In the genomic region with DNA sequence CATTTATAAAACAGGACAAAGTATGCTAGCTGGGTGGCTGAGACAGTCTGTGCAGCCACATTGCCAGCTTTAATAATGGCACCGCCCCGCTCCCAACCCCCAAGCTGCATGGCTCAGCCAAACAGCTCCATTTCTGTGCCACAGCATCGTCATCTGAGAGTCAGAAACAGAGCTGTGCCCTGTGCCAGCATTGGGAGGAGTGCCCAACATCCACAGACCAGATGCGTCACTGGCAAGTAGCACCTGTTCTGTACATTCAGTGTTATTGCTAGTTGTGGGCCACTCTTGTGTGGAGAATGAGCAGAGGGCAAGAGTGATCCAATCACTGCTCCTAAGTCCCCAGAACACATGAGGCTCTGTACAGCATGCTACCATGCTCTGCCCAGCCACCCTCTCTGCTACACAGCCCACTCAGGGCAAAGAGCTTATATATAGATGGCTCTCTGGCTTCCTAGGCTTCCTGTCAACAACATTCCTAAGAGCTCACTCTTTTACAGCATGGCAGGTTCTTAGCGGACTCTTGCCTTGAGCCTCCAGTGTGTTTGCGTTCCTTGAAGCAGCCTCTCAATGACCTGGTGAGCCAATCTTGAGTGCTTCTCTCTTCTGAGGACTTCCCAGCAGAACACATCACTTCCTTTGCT, we compare ENCODE assay signal across 8 mouse cellular contexts. TPM values are rescaled to one million over a fixed set of nuclear protein-coding genes. Genes with fewer than 3 reads are reported as not detected.
A peak's percentile ranks its signal among the peaks of the same experiment; 100 is the strongest.
DNase-seq lines count a peak whose midpoint lies in the region.

No protein-coding gene starts in this region.

- peak; percentile 85 for DNase-seq in brain, adult 2 months (ENCODE audit: low read depth, low spot score)
- peak; percentile 44 to 60 for DNase-seq in cerebellum, adult 18-20 months
- peak; percentile 28 to 44 for DNase-seq in heart, postnatal 10 days
- peak; percentile 66 to 79 for DNase-seq in lung, adult 18-20 months
- no peak for DNase-seq in spleen, postnatal 4 days (ENCODE audit: low spot score in 2 of 2)
- DNase-seq in embryo, embryonic 10 days (ENCODE audit: low spot score) = no peak
- DNase-seq in spleen, adult 18-20 months = no peak
- DNase-seq in embryo, embryonic 10.5 days (ENCODE audit: low spot score) = no peak

- intact Hi-C loops in heart, postnatal 10 days (cut with DNase I) = no loop called here

RNA-seq across cellular contexts. Expression of gene Fam122a, which starts 20.4 kb away (rescaled TPM):
- total RNA-seq in heart, postnatal 10 days (2021) = 10 to 100 TPM; 27.3 to 28.3 TPM

Comparison
In these comparisons a context has a peak if more than half of its experiments do, and no peak if none do; other contexts are left out.
1. DNase-seq: peak in brain, adult 2 months (single experiment), cerebellum, adult 18-20 months (2 of 2), heart, postnatal 10 days (2 of 2) and lung, adult 18-20 months (2 of 2); none in spleen, postnatal 4 days (0 of 2), embryo, embryonic 10 days (single experiment), spleen, adult 18-20 months (0 of 2) and embryo, embryonic 10.5 days (single experiment).